Mouse (Mus musculus) lung, postnatal 0 days (tissue): Measurements from ENCODE around the gene Pelo.

Source experiments
- CTCF ChIP-seq: IDR thresholded peaks from 2 replicates; pipeline ENCODE4 v1.5.1; 2016; ENCODE audit warnings: antibody characterized with exemption, mild to moderate bottlenecking
- EP300 ChIP-seq: IDR thresholded peaks from 2 replicates; pipeline ENCODE4 v1.6.1; 2016; ENCODE audit warnings: antibody characterized with exemption, mild to moderate bottlenecking, control low read depth

DNA sequence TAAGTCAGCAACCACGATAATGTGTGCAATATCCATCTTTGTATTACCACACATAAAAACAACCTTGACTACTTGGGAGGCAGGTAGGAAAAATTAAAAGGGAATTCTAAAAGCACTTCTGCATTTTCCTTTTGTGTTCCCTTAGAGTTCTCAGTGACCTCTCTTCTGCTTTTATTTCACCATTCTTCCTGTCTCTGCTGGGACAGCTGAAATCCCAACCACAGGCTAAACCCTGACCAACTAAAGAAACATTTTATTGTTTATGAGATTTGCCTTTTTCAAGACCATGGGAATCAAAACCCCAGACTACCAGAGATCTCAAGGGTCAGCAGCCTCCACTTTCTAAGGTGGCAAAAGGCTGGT is 22.0 kb downstream of the Pelo start:
- TF ChIP-seq CTCF (no peak), EP300 (no peak)
